Mouse (Mus musculus) bone marrow, adult 2 months (tissue): ENCODE results near the gene Gucy1b1. TPM values are rescaled to one million over a fixed set of nuclear protein-coding genes. Genes with fewer than 3 reads are reported as not detected.

Experiments used
- H3K27ac ChIP-seq: fragments of 200-500 bp; 2 replicates; pipeline ENCODE4 v1.5.1; 2012; ENCODE audit warnings: low read depth, mild to moderate bottlenecking, control low read depth, inconsistent platforms, low read length; ENCODE audit not compliant: control insufficient read depth, poor library complexity, insufficient read depth
- H3K4me1 ChIP-seq: fragments of 200-500 bp; 2 replicates; pipeline ENCODE4 v1.6.1; 2011; ENCODE audit warnings: low read length; ENCODE audit not compliant: control insufficient read depth, insufficient read depth
- H3K4me3 ChIP-seq: fragments of 200-500 bp; replicated peaks from 2 replicates; pipeline ENCODE3; 2011; ENCODE audit warnings: mild to moderate bottlenecking, low read depth, low read length, control low read depth; ENCODE audit not compliant: control insufficient read depth
- CTCF ChIP-seq: fragments of 200-500 bp; IDR thresholded peaks from 2 replicates; pipeline ENCODE4 v1.5.1; 2011; ENCODE audit warnings: low read length, control low read depth; ENCODE audit not compliant: control insufficient read depth, insufficient read depth
- POLR2A ChIP-seq: fragments of 200-500 bp; IDR thresholded peaks from 2 replicates; pipeline ENCODE4 v1.6.1; 2011; ENCODE audit warnings: low read depth, mild to moderate bottlenecking, control low read depth, low read length, borderline replicate concordance; ENCODE audit not compliant: control insufficient read depth
- WGBS: fragments of 180-500 bp; shearing (Covaris S2); methylation state at CpG from one replicate; pipeline ENCODE4 v1.1.7; 2018; 5-methylcytosine and 5-hydroxymethylcytosine counted together
- polyA plus RNA-seq: library from polyadenylated mRNA; stranded (reverse); fragments of >200 nt; gene quantifications from 2 replicates; pipeline ENCODE4 v1.2.4, GENCODE M21; 2011; ENCODE audit warnings: low replicate concordance; ENCODE audit not compliant: missing spikeins, insufficient read depth, insufficient read length

Gucy1b1 gene
- polyA plus RNA-seq, 1 experiment = 5.2 TPM

- no peak overlapping the region for H3K4me3 ChIP-seq
- WGBS = 82% methylated on average over 5 of the region's 5 CpGs
- no peaks in the 10 kb centered on the region for H3K4me1 ChIP-seq
- no peak for TF ChIP-seq CTCF
- TF ChIP-seq POLR2A = no peak
- H3K27ac ChIP-seq = no peak overlapping the region
Measured at GRCm38 (mm10) chr3:82067830-82068229, 6.7 kb downstream of the Gucy1b1 start.

GRCm38 (mm10) chr3:82061402-82062180 is 12.9 kb downstream of the Gucy1b1 start:
- H3K4me3 ChIP-seq = no peak overlapping the region
- H3K4me1 ChIP-seq = no peaks in the 10 kb centered on the region
- 43% methylated on average over 9 of the region's 9 CpGs for WGBS
- no peak overlapping the region for H3K27ac ChIP-seq
- TF ChIP-seq CTCF (no peak), POLR2A (no peak)

- H3K27ac ChIP-seq = no peak overlapping the region
- no peak for TF ChIP-seq CTCF
- H3K4me3 ChIP-seq = no peak overlapping the region
- H3K4me1 ChIP-seq = no peaks in the 10 kb centered on the region
- 58% methylated on average over 5 of the region's 5 CpGs for WGBS
Measured at GRCm38 (mm10) chr3:82057201-82057600, 17.3 kb downstream of the Gucy1b1 start.

- TF ChIP-seq POLR2A (no peak), CTCF (no peak)
- no peak overlapping the region for H3K4me3 ChIP-seq
- no peaks in the 10 kb centered on the region for H3K4me1 ChIP-seq
- H3K27ac ChIP-seq = no peak overlapping the region
- WGBS = 74% methylated on average over 5 of the region's 5 CpGs
Measured at GRCm38 (mm10) chr3:82054283-82054974, 20.1 kb downstream of the Gucy1b1 start.

GRCm38 (mm10) chr3:82052029-82052428 is 22.5 kb downstream of the Gucy1b1 start:
- WGBS = 65% methylated on average over 2 of the region's 2 CpGs

GRCm38 (mm10) chr3:82051468-82051867 is 23.0 kb downstream of the Gucy1b1 start:
- no peak for TF ChIP-seq CTCF
- TF ChIP-seq POLR2A = no peak
- Histone ChIP-seq H3K27ac (no peak overlapping the region), H3K4me1 (no peaks in the 10 kb centered on the region), H3K4me3 (no peak overlapping the region)

More at GRCm38 (mm10) chr3:82052029-82052428, 22.5 kb downstream of the Gucy1b1 start:
- no peak overlapping the region for H3K27ac ChIP-seq
- H3K4me3 ChIP-seq = no peak overlapping the region
- no peaks in the 10 kb centered on the region for H3K4me1 ChIP-seq
- TF ChIP-seq POLR2A (no peak), CTCF (no peak)

- H3K4me3 ChIP-seq = no peak overlapping the region
- whole genome bisulfite sequencing = 72% methylated on average over 7 of the region's 7 CpGs
- no peak for TF ChIP-seq POLR2A
- TF ChIP-seq CTCF = no peak
- H3K4me1 ChIP-seq = no peaks in the 10 kb centered on the region
- no peak overlapping the region for H3K27ac ChIP-seq
Measured at GRCm38 (mm10) chr3:82048681-82049080, 25.8 kb downstream of the Gucy1b1 start.

- no peak overlapping the region for H3K27ac ChIP-seq
- H3K4me1 ChIP-seq = no peaks in the 10 kb centered on the region
- H3K4me3 ChIP-seq = no peak overlapping the region
- WGBS = 78% methylated on average over 4 of the region's 4 CpGs
- no peak for TF ChIP-seq CTCF
- no peak for TF ChIP-seq POLR2A
Measured at GRCm38 (mm10) chr3:82048078-82048477, 26.4 kb downstream of the Gucy1b1 start.
